Mouse (Mus musculus) heart, embryonic 16.5 days (tissue): ENCODE measurements around the gene Krt13. TPM values are rescaled to one million over a fixed set of nuclear protein-coding genes. Genes with fewer than 3 reads are reported as not detected.

Experiments
- ATAC-seq: fragments of 200-750 bp; cut with Nextera tagmentation; replicated peaks from 2 replicates; pipeline ENCODE4 v1.8.0; 2017; ENCODE audit warnings: moderate number of reproducible peaks; ENCODE audit not compliant: insufficient read depth, low FRiP score; ENCODE audit errors: extremely low read depth
- H3K27ac ChIP-seq: fragments of 300-500 bp; sonication (generic); 2 replicates; pipeline ENCODE4 v1.5.1; 2014; ENCODE audit warnings: mild to moderate bottlenecking, low read length, control low read depth, moderate library complexity
- H3K27me3 ChIP-seq: fragments of 300-500 bp; sonication (generic); 2 replicates; pipeline ENCODE4 v1.6.1; 2014; ENCODE audit warnings: low read length, mixed read lengths; ENCODE audit not compliant: control insufficient read depth, insufficient read depth
- H3K36me3 ChIP-seq: fragments of 300-500 bp; sonication (generic); 2 replicates; pipeline ENCODE4 v1.6.1; 2014; ENCODE audit not compliant: control insufficient read depth, insufficient read depth
- H3K4me1 ChIP-seq: fragments of 300-500 bp; sonication (generic); 2 replicates; pipeline ENCODE4 v1.6.1; 2014; ENCODE audit warnings: low read length, mixed read lengths; ENCODE audit not compliant: control insufficient read depth, insufficient read depth
- H3K4me2 ChIP-seq: fragments of 300-500 bp; sonication (generic); 2 replicates; pipeline ENCODE4 v1.6.1; 2014; ENCODE audit warnings: low read depth, mild to moderate bottlenecking, control low read depth, low read length
- H3K4me3 ChIP-seq: fragments of 300-500 bp; sonication (generic); 2 replicates; pipeline ENCODE4 v1.5.1; 2014; ENCODE audit warnings: mild to moderate bottlenecking, control low read depth, low read length
- H3K9ac ChIP-seq: fragments of 300-500 bp; sonication (generic); 2 replicates; pipeline ENCODE4 v1.6.1; 2014; ENCODE audit warnings: low read length, control low read depth
- H3K9me3 ChIP-seq: fragments of 300-500 bp; sonication (generic); replicated peaks from 2 replicates; pipeline ENCODE4 v1.6.1; 2016; ENCODE audit warnings: low read length; ENCODE audit not compliant: control insufficient read depth
- WGBS: fragments of 180-500 bp; shearing (Covaris S2); extraction: QIAGEN DNeasy Blood & Tissue Kit; methylation state at CpG from one replicate; pipeline ENCODE4 v1.1.7; 2014; 5-methylcytosine and 5-hydroxymethylcytosine counted together
- polyA plus RNA-seq: library from polyadenylated mRNA; unstranded; fragments of >200 nt; fragmentation: Nextera tagmentation; extraction: Ambion mirVana; gene quantifications from 2 replicates; pipeline ENCODE4 v1.2.1, GENCODE M21; 2015

Gene Krt13
- polyA plus RNA-seq, 1 experiment from 2014 or later = 0.58 TPM

DNA sequence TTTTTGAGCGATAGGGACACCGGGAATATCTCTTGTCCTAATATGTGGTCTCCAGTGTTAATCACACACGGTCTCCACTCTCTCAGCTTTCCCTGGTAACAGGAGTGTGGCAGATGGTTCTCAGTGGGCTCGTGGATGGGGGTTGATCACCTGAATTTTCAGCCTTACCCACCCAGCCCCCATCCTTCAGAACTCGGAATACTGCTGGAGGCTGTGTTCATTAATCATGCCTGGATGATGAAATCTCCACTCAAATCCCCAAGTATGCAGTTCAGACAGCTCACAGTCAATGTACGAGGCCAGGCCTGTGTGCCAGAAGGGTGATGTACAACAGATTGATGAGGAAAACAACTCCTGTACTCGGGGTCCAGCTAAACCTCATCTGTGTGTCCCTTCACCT, 3.5 kb upstream of the Krt13 start:
- Histone ChIP-seq H3K36me3 (no peaks in the 10 kb centered on the region), H3K27ac (no peak overlapping the region), H3K9me3 (no peaks in the 10 kb centered on the region), H3K9ac (no peak overlapping the region), H3K4me2 (no peak overlapping the region), H3K4me1 (no peaks in the 10 kb centered on the region), H3K27me3 (no peaks in the 10 kb centered on the region), H3K4me3 (no peak overlapping the region)
- WGBS = 75% methylated on average over 7 of the region's 7 CpGs
- ATAC-seq = no peak

DNA sequence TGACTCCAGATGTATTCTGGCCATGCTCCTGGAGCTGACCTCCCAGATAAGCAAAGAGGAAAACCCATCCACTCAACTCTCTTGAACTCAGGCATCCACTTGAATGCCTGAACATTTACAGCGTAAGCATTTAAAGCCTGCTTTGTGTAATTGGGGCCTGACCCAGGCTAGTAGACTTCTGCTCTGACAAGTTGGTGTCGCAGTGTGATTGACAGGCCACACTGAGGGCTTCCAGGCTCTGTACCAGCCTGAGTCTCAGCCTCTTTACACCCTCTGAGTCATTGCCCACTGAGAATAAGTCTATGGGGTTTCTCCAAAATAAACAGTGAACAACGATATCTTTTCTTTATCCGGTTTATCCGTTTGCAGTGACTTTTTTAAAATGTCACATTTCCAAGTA, 1.0 kb downstream of the Krt13 start:
- no peaks in the 10 kb centered on the region for H3K4me1 ChIP-seq
- no peak overlapping the region for H3K4me2 ChIP-seq
- no peaks in the 10 kb centered on the region for H3K27me3 ChIP-seq
- H3K4me3 ChIP-seq = no peak overlapping the region
- no peaks in the 10 kb centered on the region for H3K36me3 ChIP-seq
- no peak overlapping the region for H3K9ac ChIP-seq
- WGBS = 44% methylated on average over 5 of the region's 5 CpGs
- ATAC-seq = no peak
- no peak overlapping the region for H3K27ac ChIP-seq
- H3K9me3 ChIP-seq = no peaks in the 10 kb centered on the region

GRCm38 (mm10) chr11:100113742-100114029, 7.7 kb downstream of the Krt13 start:
- Histone ChIP-seq H3K27me3 (no peaks in the 10 kb centered on the region), H3K4me2 (no peak overlapping the region), H3K4me3 (no peak overlapping the region), H3K4me1 (no peaks in the 10 kb centered on the region), H3K9me3 (no peaks in the 10 kb centered on the region), H3K27ac (no peak overlapping the region), H3K36me3 (no peaks in the 10 kb centered on the region), H3K9ac (no peak overlapping the region)
- no peak for ATAC-seq
- 81% methylated on average over 2 of the region's 2 CpGs for WGBS

- WGBS = 76% methylated on average over 11 of the region's 11 CpGs
- Histone ChIP-seq H3K4me3 (no peak overlapping the region), H3K4me2 (no peak overlapping the region), H3K9ac (no peak overlapping the region), H3K4me1 (no peaks in the 10 kb centered on the region), H3K27ac (no peak overlapping the region), H3K27me3 (no peaks in the 10 kb centered on the region), H3K9me3 (no peaks in the 10 kb centered on the region), H3K36me3 (no peaks in the 10 kb centered on the region)
- ATAC-seq = no peak
Measured at GRCm38 (mm10) chr11:100112935-100113741, 8.2 kb downstream of the Krt13 start.

DNA sequence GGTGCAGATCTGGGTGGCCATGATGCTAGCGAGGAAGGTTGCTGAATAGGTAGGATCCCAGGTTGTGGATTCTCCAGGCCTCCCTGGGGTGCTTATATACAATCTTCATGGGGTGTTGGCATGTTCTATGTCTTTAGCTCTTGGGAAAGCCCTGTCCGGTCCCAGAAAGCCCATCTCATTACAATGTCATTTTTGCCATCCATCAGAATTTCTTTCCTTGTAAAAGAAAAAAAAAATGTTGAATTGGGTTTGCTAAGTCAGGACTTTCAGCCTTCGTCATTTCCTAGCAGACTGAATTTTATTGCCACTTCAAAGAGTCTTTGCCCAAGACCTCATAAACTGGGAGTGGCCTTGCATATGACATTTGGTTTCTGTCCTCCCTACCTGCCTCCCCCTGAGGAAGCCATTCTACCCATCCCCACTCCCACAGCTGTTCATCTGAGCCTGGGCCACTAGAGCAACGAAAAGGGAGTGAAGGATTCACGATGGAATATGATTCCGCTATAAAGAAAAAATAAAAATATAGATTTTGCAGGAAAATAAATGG, 15.7 kb downstream of the Krt13 start, which contains the start of gene Krt36:
Gene Krt36, minus strand, starts transcription at position 51 of the 547 bp plus-strand sequence.
- no peak within 1 kb of the TSS for H3K4me2 ChIP-seq
- no peak for ATAC-seq
- no peaks in the 10 kb centered on the region for H3K9me3 ChIP-seq
- no peaks in the 10 kb centered on the region for H3K36me3 ChIP-seq
- WGBS = 79% methylated on average over 6 of the region's 6 CpGs
- H3K27ac ChIP-seq = no peak within 1 kb of the TSS
- no peaks in the 10 kb centered on the region for H3K27me3 ChIP-seq
- no peak within 1 kb of the TSS for H3K9ac ChIP-seq
- H3K4me1 ChIP-seq = no peaks in the 10 kb centered on the region
- H3K4me3 ChIP-seq = no peak within 1 kb of the TSS

- Histone ChIP-seq H3K36me3 (no peaks in the 10 kb centered on the region), H3K27ac (no peak overlapping the region), H3K9me3 (no peaks in the 10 kb centered on the region), H3K4me3 (no peak overlapping the region), H3K27me3 (no peaks in the 10 kb centered on the region), H3K4me1 (no peaks in the 10 kb centered on the region), H3K9ac (no peak overlapping the region), H3K4me2 (no peak overlapping the region)
- ATAC-seq = no peak
- 49% methylated on average over 15 of the region's 15 CpGs for WGBS
Measured at GRCm38 (mm10) chr11:100102693-100103429, 18.5 kb downstream of the Krt13 start.

GRCm38 (mm10) chr11:100100391-100100790, 21.0 kb downstream of the Krt13 start:
- Histone ChIP-seq H3K9me3 (no peaks in the 10 kb centered on the region), H3K4me3 (no peak overlapping the region), H3K36me3 (no peaks in the 10 kb centered on the region), H3K27me3 (no peaks in the 10 kb centered on the region), H3K4me2 (no peak overlapping the region), H3K4me1 (no peaks in the 10 kb centered on the region), H3K27ac (no peak overlapping the region), H3K9ac (no peak overlapping the region)
- 73% methylated on average over 4 of the region's 4 CpGs for WGBS
- no peak for ATAC-seq

- no peak; the same call in 1 of the 2 replicates for ATAC-seq
- no peaks in the 10 kb centered on the region for H3K9me3 ChIP-seq
- H3K4me3 ChIP-seq = no peak overlapping the region
- H3K4me2 ChIP-seq = no peak overlapping the region
- no peak overlapping the region for H3K27ac ChIP-seq
- H3K36me3 ChIP-seq = no peaks in the 10 kb centered on the region
- H3K9ac ChIP-seq = no peak overlapping the region
- no peaks in the 10 kb centered on the region for H3K4me1 ChIP-seq
- WGBS = 65% methylated on average over 9 of the region's 9 CpGs
- no peaks in the 10 kb centered on the region for H3K27me3 ChIP-seq
Measured at GRCm38 (mm10) chr11:100097819-100098218, 23.5 kb downstream of the Krt13 start.

DNA sequence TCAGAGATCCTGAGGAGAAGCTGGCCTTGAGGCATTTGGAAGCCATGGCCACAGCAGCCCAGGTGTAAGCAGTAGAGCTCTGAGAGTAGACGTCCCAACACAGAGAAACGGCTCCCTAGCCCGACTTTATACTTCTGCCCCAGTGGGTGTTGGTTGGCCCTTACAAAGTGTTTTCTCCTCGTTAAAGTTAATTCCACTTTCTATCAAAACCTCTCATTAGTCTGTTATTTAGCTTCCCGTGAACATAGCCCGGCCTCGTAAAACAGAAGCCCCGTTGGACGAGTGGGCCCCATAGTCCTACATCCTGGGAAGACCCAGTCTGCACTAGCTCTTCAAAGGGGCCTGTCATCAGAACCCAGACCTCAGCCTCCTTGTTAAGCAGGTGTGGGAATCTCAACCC, 25.2 kb downstream of the Krt13 start, which contains the start of gene Krt35:
Gene Krt35, minus strand, starts transcription at position 101 of the 400 bp plus-strand sequence.
- H3K27me3 ChIP-seq = no peaks in the 10 kb centered on the region
- no peaks in the 10 kb centered on the region for H3K9me3 ChIP-seq
- H3K4me1 ChIP-seq = no peaks in the 10 kb centered on the region
- ATAC-seq = no peak
- no peak within 1 kb of the TSS for H3K4me2 ChIP-seq
- no peak within 1 kb of the TSS for H3K27ac ChIP-seq
- no peaks in the 10 kb centered on the region for H3K36me3 ChIP-seq
- no peak within 1 kb of the TSS for H3K9ac ChIP-seq
- WGBS = 88% methylated on average over 9 of the region's 9 CpGs
- no peak within 1 kb of the TSS for H3K4me3 ChIP-seq
